Mouse (Mus musculus): ENCODE measurements around the gene Hdac9. TPM values are rescaled to one million over a fixed set of nuclear protein-coding genes. Genes with fewer than 3 reads are reported as not detected.

Gene Hdac9
- total RNA-seq, 2 experiments from 2014 or later: 15.8 to 16.0 TPM

DNA sequence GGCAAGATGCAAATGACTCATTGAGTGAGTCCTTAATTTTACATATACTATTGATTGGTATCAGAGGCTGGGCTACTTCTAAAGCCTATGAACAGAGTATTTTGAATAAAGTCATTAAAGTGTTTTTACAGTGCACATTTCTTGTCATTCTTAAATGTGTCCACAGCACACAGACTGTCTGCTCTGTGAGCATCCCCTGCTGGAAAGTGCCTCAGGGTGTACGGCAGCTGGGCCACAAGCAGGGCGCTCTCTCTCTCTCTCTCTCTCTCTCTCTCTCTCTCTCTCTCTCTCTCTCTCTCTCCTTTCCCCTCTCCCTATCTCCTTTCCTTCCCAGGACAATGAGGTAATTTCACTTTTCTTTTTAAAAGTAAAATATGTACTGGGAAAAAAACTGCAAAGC, 569.4 kb downstream of the Hdac9 start:
- DNase-seq: no peak

DNA sequence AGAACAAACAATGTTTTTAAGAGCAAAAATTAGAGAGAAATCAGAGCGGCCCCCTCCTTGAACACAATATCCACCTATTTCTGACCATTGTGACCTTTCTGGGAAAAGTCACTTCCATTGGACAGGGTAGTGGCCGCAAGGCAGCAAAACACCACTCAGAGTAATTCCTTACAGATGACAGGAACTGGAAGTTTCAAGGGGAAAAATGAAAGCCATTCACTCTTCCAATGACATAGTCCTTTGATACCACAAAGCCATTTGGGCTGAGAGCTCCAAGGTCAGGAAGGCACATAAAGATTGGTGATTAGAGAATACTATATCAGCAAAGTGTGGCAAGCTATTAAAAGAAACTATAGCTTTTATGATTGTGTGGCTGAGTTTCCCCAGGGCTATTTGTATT, 574.1 kb downstream of the Hdac9 start:
- no peak for DNase-seq

DNA sequence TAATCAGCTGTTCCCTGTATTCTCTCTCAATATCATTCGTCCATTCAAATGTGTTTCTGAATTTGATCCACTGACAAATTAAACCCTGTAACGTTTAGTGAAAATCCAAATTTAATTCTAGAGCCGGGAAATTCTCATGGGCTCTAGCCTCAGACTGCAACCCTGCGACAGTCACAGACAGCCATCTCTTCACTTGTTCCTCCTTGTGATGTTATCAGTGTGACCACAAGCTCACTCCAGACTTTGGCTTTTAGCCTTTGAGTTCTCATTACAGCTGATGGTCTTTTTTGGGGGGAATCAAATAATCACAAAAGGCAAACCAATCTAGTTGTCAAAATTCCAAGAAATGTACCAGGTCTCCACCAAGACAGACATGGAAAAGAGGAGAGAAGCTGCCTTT, 578.0 kb downstream of the Hdac9 start:
- DNase-seq: no peak

DNA sequence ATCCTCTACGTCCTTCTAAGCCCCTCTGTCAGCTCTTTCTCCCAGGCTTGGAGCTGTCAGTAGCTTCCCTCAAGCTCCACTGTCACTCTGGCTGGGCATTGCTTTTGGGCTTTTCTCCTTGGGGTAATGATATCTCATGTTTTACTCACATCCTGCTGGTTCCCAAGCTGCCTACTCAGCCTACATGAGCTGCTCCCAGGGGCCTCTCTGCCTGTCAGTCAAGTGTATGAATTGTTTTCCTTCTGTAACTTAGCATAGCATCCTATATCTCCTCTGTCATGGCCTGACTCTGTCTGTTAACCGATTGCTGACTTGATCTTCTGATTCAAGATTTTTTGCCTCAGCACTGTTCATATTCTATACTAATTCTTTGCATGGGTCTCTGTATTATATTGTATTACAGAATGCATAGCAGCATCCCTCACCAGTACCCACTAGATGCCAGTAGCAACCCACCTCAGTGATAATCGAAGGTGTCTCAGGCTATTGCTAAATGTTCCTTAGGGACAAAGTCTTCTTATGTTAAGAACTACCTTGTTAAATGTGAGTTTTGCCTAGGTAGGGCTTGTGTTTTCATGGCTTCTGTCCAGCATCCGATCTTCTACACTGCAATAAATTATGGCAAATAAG, 582.3 kb downstream of the Hdac9 start:
- DNase-seq: no peak

DNA sequence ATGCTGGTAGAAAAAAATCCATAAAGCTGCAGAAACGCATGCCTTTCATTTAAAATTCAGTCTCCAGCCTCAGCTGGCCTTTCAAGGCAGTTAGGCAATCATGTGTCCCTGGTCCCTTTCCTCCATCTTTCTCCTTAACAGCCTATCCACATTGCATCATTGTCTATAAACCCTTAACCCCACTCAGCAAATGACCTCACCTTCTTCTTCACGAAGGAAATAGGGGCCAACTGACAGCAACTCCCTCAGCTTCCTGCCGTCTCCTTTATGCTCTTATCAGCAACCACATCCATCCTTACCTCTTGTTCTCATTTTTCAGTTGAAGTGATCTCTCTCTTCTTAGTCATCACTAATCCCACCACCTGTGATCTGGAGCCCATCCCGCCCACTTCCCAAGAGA, 584.0 kb downstream of the Hdac9 start:
- DNase-seq: no peak

DNA sequence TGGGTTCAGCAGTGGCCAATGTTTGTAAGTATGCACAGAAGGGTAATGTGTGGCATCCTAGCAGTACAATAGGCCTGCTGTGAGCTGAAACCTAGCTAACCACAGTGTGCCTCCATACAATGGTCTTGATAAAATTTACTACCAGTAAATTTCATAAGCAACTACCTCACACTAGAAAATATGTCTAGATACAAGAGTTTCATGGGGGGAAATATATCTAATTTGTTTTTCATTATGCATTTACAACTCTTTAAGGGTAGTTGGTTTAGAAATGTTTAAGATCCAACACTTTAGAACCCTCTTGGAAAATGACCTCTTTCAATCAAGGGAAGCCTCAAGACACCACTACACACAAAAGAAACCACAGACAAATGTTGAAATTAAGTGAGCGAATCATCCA, 589.8 kb downstream of the Hdac9 start:
- DNase-seq: no peak

DNA sequence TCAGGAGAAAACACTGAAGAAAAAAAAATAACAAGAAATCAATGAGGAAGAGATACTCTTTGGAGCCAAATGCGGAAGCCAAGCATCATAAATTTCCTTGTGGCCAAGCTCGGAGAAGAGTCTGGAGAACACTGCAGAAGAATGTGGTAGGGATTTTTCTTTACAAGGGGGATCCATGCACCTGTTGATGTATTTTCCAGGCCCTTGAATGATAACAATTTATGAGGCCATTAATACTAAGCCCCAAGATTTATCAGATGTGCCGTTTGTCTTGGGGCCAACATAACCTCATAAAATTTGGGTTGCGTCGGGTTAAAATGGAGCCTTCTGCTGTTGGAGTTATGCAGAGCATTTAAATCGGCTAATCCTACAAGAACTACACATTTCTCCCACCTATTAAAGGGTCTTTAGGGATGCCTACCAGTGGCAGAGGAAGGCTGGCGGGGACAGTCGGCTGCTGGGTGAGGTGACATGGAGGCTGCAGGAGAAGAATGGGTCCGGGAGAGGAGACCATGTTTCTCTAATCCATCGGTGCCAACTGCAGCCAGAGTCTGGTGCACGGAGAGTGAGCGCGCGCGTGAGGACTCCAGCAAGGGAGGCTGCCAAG, 604.7 kb downstream of the Hdac9 start:
- no peak for DNase-seq

DNA sequence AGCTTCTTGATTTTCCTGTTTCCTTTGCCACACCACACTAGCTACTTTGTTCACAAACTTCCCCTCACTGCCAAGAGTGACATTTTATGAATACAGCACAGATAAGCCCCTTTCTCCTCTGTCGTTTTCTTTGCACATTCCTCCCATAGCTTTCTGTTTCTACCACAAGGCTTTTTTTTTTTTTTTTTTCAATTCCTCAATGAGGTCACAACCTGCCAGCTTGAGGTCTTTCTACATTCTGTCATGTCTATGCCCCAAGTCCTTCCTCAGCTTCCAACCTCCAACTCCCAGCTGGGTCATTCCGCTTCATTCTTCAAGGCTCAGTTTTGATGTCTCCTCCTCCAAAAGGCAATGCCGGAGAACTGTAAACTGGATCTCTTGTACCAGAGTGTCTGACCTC, 611.4 kb downstream of the Hdac9 start:
- DNase-seq: no peak

DNA sequence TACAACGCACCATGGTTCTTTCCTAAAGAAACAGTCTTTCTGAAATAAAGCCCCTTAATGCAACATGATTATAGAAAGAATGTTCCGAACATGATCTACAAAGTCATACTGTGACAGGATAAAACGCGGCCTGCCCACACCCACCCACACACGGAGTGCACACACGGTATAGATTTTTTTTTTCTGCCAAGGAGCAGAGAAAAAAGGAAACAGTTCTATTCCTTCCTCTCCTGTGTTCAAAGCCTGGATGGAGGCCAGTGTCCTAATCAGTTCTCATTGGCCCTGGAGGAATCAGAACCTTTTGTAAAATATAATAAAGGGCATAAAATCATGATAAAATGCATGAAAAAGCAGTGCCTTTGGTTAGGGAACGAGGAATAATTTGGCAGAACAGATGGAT, 624.5 kb downstream of the Hdac9 start:
- DNase-seq: no peak

DNA sequence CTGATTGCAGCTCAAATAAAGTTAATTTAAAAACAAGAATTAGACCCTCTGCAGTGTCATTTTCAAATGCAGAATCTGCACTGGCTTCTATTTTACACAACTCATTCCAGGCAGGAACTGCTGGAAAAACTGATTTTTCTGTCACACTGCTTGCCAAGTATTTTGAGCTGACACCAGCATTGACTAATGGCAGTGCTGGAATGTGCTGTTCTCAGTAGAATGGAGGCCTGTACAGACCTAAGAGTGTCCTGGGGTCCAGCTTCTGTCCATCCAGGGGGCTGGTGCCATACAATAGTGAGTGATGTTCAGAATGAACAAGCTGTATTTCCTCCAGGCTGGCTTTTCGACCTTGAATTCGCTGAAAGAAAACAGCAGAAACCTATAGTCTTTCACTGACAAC, 629.7 kb downstream of the Hdac9 start:
- DNase-seq: no peak

DNA sequence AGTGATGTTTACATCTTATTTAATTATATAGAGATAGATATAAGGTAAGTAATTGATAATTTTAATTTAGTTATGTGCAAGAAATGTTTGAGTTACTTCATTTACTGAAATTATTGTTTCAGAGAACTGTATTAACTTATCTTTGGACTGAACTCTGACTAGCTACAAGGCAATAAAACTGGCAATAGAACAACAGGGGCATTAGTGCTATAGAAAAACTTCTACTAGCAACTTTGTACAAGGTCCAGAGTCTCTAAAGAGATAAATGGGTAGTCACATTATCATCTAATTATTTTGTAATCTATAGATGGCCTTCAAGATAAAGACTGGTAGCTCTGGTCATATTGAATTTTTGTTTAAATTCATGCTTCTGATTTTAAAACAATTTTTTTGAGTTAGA, 632.0 kb downstream of the Hdac9 start:
- DNase-seq: no peak

DNA sequence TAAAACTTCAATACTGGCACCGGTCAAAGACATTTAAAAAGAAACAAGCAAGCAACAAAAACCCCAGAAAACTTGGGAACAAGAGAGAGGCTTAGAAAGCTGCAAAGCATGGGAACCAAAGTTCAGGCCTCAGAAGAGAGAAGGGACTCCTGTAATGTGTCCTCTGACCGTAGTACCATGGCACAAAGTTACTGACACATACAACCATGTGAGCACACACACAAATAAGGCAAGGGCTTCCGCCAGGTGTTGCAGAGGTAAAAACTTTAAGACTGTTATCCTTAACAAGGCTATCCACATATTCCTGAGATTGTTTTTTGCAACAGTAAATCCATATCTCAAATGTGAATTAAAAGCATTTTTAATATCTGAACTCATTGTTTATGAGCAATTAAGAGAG, 632.5 kb downstream of the Hdac9 start:
- DNase-seq: no peak

DNA sequence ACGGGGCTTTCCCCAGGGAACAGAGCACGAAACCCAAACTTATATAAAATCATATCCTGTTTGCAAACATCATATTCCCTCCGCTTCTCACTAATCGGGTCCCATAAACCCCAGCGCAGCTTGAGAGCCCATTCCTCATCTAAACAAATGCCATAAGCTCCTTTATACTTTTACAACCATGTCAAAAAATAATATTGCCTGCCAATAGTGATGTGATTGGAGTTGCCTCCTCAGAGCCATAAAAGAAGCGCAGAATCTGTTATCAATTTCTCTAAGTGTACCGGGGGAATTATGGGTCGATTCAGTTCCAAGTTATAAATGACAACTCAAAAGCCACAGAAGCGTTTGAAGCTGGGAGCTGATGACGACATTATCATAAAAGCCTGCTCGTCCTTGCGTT, 638.1 kb downstream of the Hdac9 start:
- no peak for DNase-seq

DNA sequence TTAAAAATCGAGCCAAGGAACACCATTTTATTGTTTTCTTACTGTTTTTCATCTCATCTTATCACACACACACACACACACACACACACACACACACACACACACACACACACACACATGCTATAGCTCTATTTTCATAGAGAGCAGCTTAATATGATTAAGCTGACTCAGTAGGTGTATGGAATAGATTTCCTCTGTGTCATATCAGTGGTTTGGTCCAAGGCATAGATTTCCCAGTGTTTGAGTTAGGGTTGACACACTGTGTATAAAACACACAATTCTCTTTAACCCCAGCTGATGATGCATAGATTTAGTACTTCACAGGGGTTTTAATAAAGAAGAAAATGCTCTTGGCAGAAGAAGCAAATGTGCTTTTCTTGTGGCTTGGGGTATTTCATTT, 643.1 kb downstream of the Hdac9 start:
- DNase-seq: no peak

DNA sequence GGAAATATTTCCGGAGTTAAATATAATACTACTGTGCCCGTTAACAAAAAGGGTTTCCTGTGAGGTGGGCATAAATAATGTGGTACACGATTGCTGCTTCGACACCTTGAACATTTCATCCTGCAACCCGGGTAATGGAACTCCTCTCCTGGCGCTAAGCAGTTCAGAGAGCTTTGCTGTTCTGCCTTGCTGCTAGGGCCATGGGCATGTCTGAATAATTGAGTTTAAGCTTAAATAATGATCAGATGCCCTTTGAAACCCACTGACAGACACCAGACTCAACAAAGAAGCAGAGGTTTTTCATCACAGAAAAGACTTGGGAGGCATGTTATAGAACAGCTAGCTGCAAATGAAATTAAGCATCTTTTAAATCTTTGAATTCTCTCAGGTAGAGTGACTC, 646.8 kb downstream of the Hdac9 start:
- no peak for DNase-seq

DNA sequence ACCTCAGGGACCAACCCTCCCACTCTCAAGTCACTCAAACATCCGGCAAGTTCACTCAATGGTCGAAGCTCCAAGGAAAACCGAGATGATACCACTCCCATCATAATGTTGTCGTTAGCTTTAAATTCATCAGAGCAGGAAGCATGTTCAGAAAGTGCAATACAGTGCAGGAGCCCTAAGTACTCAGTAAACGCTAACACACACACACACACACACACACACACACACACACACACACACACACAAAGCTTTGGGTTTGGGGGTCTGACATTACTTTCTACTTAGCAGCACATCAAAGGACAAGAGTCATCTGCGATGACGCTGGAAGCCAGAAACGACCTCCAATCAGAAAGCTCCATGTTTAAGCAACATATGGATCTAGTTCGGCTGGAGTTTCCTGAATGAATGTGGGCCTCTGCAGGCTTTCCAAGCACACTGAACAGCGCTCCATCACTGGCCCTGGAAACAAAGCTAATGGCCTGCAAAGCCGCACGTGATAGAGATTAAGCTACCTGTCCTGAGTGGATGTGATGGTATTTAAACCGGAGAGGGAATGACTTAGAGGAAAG, 647.3 kb downstream of the Hdac9 start:
- DNase-seq: no peak

DNA sequence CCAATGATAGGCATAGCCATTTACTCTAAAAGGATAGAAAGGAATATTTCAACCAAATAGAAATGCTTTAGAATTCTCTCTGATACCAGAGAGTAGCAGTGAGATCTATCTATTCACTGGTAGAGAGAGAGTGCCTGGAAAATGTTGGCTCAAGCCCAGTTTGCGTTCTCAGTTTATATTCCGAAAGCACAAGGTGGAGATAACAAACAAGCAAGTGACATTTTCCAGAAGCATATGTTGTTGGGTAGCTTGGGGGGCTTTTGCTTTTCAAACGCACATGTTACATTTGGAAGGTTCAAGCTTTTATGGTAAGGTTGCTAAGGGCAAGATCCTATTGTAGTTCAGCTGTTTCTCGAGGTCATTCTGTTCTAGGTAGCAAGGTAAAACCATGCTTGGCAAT, 657.2 kb downstream of the Hdac9 start:
- DNase-seq: no peak

DNA sequence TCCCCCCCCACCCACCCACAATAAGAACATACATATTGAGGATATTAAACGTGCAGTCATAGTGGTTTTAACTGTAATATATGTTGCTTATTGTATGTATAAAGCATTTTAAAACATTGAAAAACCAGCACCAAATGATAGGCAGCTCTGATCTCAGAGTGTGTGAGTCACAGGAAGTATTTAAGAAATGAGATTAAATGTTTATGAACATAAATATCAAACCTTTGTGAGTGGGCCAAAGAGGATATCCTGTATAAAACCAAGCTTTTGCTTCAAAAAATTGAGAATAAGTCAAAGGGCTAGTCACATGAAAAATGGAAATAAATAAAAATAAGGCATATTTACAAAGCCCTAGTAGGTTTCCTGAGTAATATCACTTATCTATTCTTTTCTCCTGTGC, 667.7 kb downstream of the Hdac9 start:
- no peak for DNase-seq

DNA sequence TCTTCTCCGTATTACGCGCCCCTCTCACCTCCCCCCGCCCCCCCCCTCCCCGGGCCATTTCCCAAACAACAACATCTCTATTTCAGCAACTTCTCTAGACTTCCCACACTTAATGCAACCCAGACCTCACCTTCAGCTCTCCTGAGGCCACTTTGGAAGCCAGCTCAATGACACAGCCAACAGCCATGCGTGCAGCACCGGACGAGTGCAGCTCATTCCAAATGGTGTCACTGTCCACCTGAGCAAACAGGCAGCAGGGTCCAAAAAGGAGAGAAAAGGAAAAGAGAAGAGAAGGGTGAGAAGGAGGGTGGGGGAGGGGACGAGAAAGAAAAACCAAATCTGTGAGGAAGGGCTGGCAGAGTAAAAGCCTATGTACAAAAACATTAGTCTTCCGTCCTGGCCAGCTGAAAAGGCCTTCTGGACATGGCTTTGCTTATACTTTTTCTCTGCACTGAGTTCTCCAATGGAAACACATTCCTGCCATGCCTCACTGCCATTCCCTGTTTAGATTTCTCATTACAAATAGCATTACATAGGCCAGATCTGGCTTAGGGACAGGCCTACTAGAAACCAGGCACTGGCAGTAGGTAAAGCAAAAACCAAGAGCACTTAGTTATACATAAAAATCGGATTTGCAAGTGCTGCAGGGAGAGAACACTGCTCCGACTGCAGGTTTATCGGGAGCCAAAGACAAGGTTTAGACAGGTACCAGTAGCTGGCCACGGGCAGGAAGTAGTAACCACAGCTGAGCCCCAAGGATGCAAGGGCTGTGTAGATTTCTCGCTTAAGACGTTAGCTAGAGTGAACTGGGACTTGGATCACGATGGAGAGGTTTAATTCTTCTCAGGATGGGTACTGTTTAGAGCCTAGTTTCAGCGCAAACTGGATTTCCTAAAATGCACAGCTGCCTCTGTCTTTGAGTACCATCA, 668.4 kb downstream of the Hdac9 start:
- no peak for DNase-seq

DNA sequence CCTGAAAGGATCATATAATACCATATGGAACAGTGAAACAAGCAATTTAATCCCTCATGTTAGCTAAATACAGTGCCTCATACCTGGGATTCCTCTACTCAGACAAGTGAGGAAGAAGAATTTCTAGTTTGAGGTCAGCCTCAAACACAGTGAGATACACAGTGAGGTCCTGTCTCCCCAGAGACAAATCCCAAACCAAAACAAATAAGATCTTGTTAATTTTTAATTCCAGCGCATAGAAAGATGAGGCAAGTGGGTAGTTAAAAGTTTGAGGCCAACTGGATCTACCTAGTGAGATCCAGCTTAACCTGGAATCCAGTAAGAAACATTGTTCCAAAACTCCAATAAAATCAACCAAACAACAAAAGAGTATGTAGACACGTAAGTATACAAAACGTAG, 678.1 kb downstream of the Hdac9 start:
- DNase-seq: no peak

DNA sequence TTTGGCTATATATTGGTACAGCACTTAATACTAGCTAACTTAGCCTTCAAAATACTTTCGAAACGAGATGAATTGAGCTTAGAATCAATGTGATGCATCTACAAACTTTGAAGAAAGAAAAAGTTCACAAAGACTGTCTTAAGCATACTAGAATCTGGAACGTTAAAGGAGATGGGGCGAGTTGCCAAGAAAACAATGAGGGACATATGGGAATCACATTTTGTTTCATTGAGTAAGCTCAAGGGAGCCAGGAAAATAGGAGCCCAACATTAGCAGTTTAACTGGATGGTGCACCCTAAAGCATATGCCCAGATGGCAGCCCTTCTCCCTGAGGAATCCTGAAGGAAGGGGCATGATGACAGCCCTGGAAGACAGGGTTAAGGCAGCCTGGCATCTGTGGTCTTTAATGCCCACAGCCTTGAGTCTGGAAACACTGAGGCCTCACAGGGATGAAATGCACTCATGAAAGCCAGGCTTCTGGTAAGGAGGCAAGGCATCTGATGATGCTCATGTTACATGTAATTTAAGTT, 685.2 kb downstream of the Hdac9 start:
- peak in 1 of 2 experiments; percentile 22 for DNase-seq

DNA sequence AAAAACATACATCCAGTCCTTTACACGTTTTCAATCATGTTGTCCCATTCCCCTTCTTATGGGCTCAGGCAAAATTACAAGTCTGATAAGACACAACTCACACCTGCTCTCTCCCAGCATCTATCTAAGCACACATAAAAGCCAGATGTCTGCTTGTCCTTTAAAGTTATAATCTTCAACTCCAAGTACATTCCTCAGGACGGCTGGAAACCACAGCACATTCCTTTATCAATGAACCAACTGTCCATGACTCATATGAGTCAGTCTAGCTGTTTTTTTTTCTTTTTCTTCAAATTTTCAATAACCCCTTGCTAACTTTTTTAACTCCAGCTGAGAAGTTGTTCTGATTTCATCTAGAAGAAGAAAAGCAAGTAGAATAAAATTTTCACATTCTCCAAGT, 692.4 kb downstream of the Hdac9 start:
- DNase-seq: no peak

DNA sequence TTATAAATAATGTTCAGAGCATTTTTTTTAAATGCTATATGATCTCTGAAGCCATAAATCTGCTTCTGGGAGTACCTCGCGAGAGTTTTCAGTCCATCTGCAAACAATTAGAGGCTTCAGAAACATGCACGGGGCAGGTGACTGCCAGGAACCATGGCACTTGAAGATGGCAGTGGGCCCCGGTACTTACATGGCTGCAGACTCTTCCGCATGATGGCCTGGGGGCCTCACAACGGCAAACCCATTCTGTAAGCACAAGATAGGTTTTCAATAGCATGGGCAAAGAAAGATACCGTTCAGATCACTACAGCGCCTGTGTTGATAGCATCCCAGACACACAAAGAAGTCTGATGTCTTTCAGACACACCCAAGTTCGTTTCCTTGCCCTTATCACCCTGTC, 695.9 kb downstream of the Hdac9 start:
- no peak for DNase-seq
